14 mouse cellular contexts compared by ENCODE assay signal in the genomic region with DNA sequence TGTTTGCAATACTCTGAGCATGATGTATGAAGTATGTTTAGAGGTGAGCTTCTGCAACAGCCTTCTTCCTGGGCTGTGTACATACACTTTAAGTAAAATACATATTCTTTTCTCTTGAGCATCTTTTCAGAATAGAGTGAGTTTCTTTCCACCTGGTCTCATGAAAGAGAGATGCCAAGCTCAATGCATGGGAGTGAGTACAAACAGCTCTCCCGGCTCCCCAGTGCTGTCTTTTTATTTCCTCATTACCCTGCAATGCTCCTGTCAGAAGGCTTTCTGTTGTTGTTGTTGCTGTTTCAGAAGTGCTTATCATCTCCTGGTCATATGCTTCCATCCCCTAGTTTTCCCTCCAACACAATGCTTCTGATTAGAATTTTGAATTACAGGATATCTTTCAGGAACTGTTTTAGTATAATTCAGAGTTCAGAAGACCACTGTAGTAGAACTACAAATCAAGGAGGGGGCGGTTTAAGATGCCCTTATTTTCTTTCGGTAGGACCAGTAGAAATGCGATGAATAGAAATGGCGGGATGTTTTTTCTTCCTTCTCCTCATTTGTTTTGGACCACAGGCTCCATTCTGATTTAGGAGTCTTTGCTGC. TPM values are rescaled to one million over a fixed set of nuclear protein-coding genes. Genes with fewer than 3 reads are reported as not detected.
DNase-seq lines count a peak whose midpoint lies in the region; ATAC-seq and TF ChIP-seq lines count a peak whose summit lies in the region.
"Had no signal": no experiment of that assay in that cellular context is flagged by ENCODE, and none has a peak within 500 bp of the region (broad histone marks: within the 10 kb centered on the region; RNA-seq: fewer than 3 reads in every experiment).

No protein-coding gene starts in this region.

- no peak for TF ChIP-seq EP300 in stomach, postnatal 0 days (optimal IDR thresholded peaks at IDR 0.05)

- H3K4me2 ChIP-seq in forebrain, embryonic 13.5 days, result peak overlapping the region; percentile 41
- peak overlapping the region; percentile 49 for H3K4me2 ChIP-seq in hindbrain, embryonic 15.5 days
- peak overlapping the region; percentile 35 for H3K4me2 ChIP-seq in midbrain, postnatal 0 days (ENCODE audit: low read depth, low read length, poor library complexity, severe bottlenecking)
- no peak overlapping the region for H3K4me2 ChIP-seq in stomach, postnatal 0 days (replicated peaks; ENCODE audit: low read depth)
- H3K4me2 ChIP-seq: embryonic facial prominence, embryonic 15.5 days; liver, embryonic 13.5 days had no signal

- no peak overlapping the region for H3K4me3 ChIP-seq in embryonic facial prominence, embryonic 10.5 days
- peak overlapping the region; percentile 0; the same call in 1 of the 2 replicates for H3K4me3 ChIP-seq in forebrain, embryonic 13.5 days
- 0 out of 2 replicates have a peak overlapping the region, but pooled peaks have one; percentile 3 for H3K4me3 ChIP-seq in hindbrain, embryonic 15.5 days
- no peak overlapping the region for H3K4me3 ChIP-seq in midbrain, postnatal 0 days (ENCODE audit: low read depth, low read length)
- no peak overlapping the region for H3K4me3 ChIP-seq in stomach, postnatal 0 days (ENCODE audit: low read depth, low read length)
- H3K4me3 ChIP-seq in lung, adult 2 months (replicated peaks; ENCODE audit: extremely low read depth, low read depth, low read length), result no peak overlapping the region
- H3K4me3 ChIP-seq: embryonic facial prominence, embryonic 15.5 days; limb, embryonic 10.5 days; liver, embryonic 13.5 days had no signal

- no peak for TF ChIP-seq CTCF in midbrain, postnatal 0 days (IDR thresholded peaks at IDR 0.05)
- no peak for TF ChIP-seq CTCF in stomach, postnatal 0 days (IDR thresholded peaks at IDR 0.05; ENCODE audit: low read depth)
- TF ChIP-seq CTCF in lung, adult 2 months (IDR thresholded peaks at IDR 0.05; ENCODE audit: insufficient read depth, low read length), result no peak

- H3K36me3 ChIP-seq in embryonic facial prominence, embryonic 10.5 days (replicated peaks), result peaks cover 3% of the 10 kb centered on the region
- H3K36me3 ChIP-seq in forebrain, embryonic 13.5 days (ENCODE audit: poor library complexity, severe bottlenecking), result no peaks in the 10 kb centered on the region
- no peaks in the 10 kb centered on the region for H3K36me3 ChIP-seq in hindbrain, embryonic 15.5 days
- no peaks in the 10 kb centered on the region for H3K36me3 ChIP-seq in midbrain, postnatal 0 days (ENCODE audit: insufficient read depth, low read length)
- no peaks in the 10 kb centered on the region for H3K36me3 ChIP-seq in stomach, postnatal 0 days (ENCODE audit: control insufficient read depth, insufficient read depth, low read length)
- H3K36me3 ChIP-seq: embryonic facial prominence, embryonic 15.5 days; liver, embryonic 13.5 days had no signal

- no peak for DNase-seq in embryonic facial prominence, embryonic 10.5 days (ENCODE audit: low spot score)
- no peak for DNase-seq in midbrain, postnatal 0 days (ENCODE audit: low spot score)
- DNase-seq in stomach, postnatal 0 days (ENCODE audit: low spot score), result no peak
- no peak for DNase-seq in urinary bladder, postnatal 4 days (ENCODE audit: low spot score in 2 of 2)
- no peak for DNase-seq in lung, adult 2 months
- DNase-seq in heart, adult 18-20 months, result no peak
- DNase-seq: adrenal gland, adult 8-10 months; liver, embryonic 13.5 days; lung, postnatal 4 days; spleen, adult 18-20 months had no signal

- peaks cover 51% of the 10 kb centered on the region for H3K4me1 ChIP-seq in embryonic facial prominence, embryonic 10.5 days
- peaks cover 53% of the 10 kb centered on the region for H3K4me1 ChIP-seq in forebrain, embryonic 13.5 days
- peaks cover 52% of the 10 kb centered on the region for H3K4me1 ChIP-seq in hindbrain, embryonic 15.5 days (replicated peaks)
- peaks cover 28% of the 10 kb centered on the region for H3K4me1 ChIP-seq in midbrain, postnatal 0 days (ENCODE audit: insufficient read depth, low read length)
- no peaks in the 10 kb centered on the region for H3K4me1 ChIP-seq in stomach, postnatal 0 days (replicated peaks; ENCODE audit: control insufficient read depth, insufficient read depth)
- peaks cover 4% of the 10 kb centered on the region for H3K4me1 ChIP-seq in lung, adult 2 months (ENCODE audit: control insufficient read depth, insufficient read depth, low read length)

- TF ChIP-seq POLR2A in lung, adult 2 months (IDR thresholded peaks at IDR 0.05; ENCODE audit: borderline replicate concordance, extremely low read depth, low read depth, low read length), result no peak

- no peak; the same call in 1 of the 2 replicates for ATAC-seq in forebrain, embryonic 13.5 days
- no peak for ATAC-seq in hindbrain, embryonic 15.5 days (ENCODE audit: low FRiP score, low read depth)
- no peak for ATAC-seq in midbrain, postnatal 0 days (ENCODE audit: low FRiP score)
- no peak for ATAC-seq in stomach, postnatal 0 days (ENCODE audit: low FRiP score, low TSS enrichment)

- H3K27me3 ChIP-seq in embryonic facial prominence, embryonic 10.5 days (replicated peaks; ENCODE audit: low read depth, poor library complexity, severe bottlenecking), result no peaks in the 10 kb centered on the region
- no peaks in the 10 kb centered on the region for H3K27me3 ChIP-seq in forebrain, embryonic 13.5 days
- H3K27me3 ChIP-seq in hindbrain, embryonic 15.5 days, result no peaks in the 10 kb centered on the region
- no peaks in the 10 kb centered on the region for H3K27me3 ChIP-seq in midbrain, postnatal 0 days (ENCODE audit: insufficient read depth, low read length)
- H3K27me3 ChIP-seq in stomach, postnatal 0 days (ENCODE audit: control insufficient read depth, insufficient read depth, low read length), result no peaks in the 10 kb centered on the region
- H3K27me3 ChIP-seq: embryonic facial prominence, embryonic 15.5 days; liver, embryonic 13.5 days had no signal

- no peaks in the 10 kb centered on the region for H3K9me3 ChIP-seq in embryonic facial prominence, embryonic 10.5 days
- no peaks in the 10 kb centered on the region for H3K9me3 ChIP-seq in forebrain, embryonic 13.5 days (replicated peaks)
- no peaks in the 10 kb centered on the region for H3K9me3 ChIP-seq in hindbrain, embryonic 15.5 days
- no peaks in the 10 kb centered on the region for H3K9me3 ChIP-seq in midbrain, postnatal 0 days (ENCODE audit: low read length)
- no peaks in the 10 kb centered on the region for H3K9me3 ChIP-seq in stomach, postnatal 0 days (ENCODE audit: control insufficient read depth, low read length)
- H3K9me3 ChIP-seq: embryonic facial prominence, embryonic 15.5 days; limb, embryonic 10.5 days; liver, embryonic 13.5 days had no signal

- 51% methylated on average over 5 of the region's 5 CpGs for WGBS in embryonic facial prominence, embryonic 10.5 days
- 5% methylated on average over 5 of the region's 5 CpGs for WGBS in forebrain, embryonic 13.5 days
- 8% methylated on average over 5 of the region's 5 CpGs for WGBS in hindbrain, embryonic 15.5 days
- 6% methylated on average over 5 of the region's 5 CpGs for WGBS in midbrain, postnatal 0 days
- WGBS in stomach, postnatal 0 days, result 66% methylated on average over 5 of the region's 5 CpGs
- WGBS in lung, adult 2 months, result 71% methylated on average over 5 of the region's 5 CpGs

- peak overlapping the region; percentile 14 for H3K9ac ChIP-seq in forebrain, embryonic 13.5 days
- peak overlapping the region; percentile 9; the same call in 1 of the 2 replicates for H3K9ac ChIP-seq in hindbrain, embryonic 15.5 days
- no peak overlapping the region for H3K9ac ChIP-seq in midbrain, postnatal 0 days (replicated peaks; ENCODE audit: low read length, poor library complexity, severe bottlenecking)
- H3K9ac ChIP-seq in stomach, postnatal 0 days (ENCODE audit: low read length), result no peak overlapping the region
- H3K9ac ChIP-seq: embryonic facial prominence, embryonic 15.5 days; liver, embryonic 13.5 days had no signal

- H3K27ac ChIP-seq in embryonic facial prominence, embryonic 10.5 days (replicated peaks), result peak overlapping the region; percentile 94
- H3K27ac ChIP-seq in forebrain, embryonic 13.5 days, result peak overlapping the region; percentile 95
- peak overlapping the region; percentile 96 for H3K27ac ChIP-seq in hindbrain, embryonic 15.5 days (replicated peaks)
- H3K27ac ChIP-seq in midbrain, postnatal 0 days (ENCODE audit: low read depth, low read length), result peak overlapping the region; percentile 97
- no peak overlapping the region for H3K27ac ChIP-seq in stomach, postnatal 0 days (replicated peaks)
- H3K27ac ChIP-seq: embryonic facial prominence, embryonic 15.5 days; limb, embryonic 10.5 days; liver, embryonic 13.5 days had no signal

RNA-seq across cellular contexts. Expression of a gene that starts 3.0 kb away (rescaled TPM):
- polyA plus RNA-seq in embryonic facial prominence, embryonic 10.5 days (2016; fragmentation: Nextera tagmentation; extraction: Ambion mirVana), result 19.0 and 21.6 TPM in 2 replicates
- polyA plus RNA-seq in forebrain, embryonic 13.5 days (2015; fragmentation: Nextera tagmentation; extraction: Ambion mirVana), result 26.0 and 31.9 TPM in 2 replicates
- polyA plus RNA-seq in hindbrain, embryonic 15.5 days (2015; fragmentation: Nextera tagmentation; extraction: Ambion mirVana), result 21.6 and 21.7 TPM in 2 replicates
- total RNA-seq in midbrain, postnatal 0 days (2014; rRNA removed), result 16.2 and 19.7 TPM in 2 replicates
- 17.3 and 18.5 TPM in 2 replicates for polyA plus RNA-seq in midbrain, postnatal 0 days (2015; fragmentation: Nextera tagmentation; extraction: Ambion mirVana)
- polyA plus RNA-seq in stomach, postnatal 0 days (2015; fragmentation: Nextera tagmentation; extraction: Ambion mirVana), result 11.6 and 12.0 TPM in 2 replicates
- 4.2 and 4.5 TPM in 2 replicates for polyA plus RNA-seq in lung, adult 2 months (2012; rRNA removed)
- total RNA-seq in heart, adult 18-20 months (2021), result 1 to 10 TPM; 4.9 to 5.5 TPM

RNA-seq across cellular contexts. Expression of a gene that starts 18.0 kb away (rescaled TPM):
- 33.6 and 43.0 TPM in 2 replicates for polyA plus RNA-seq in embryonic facial prominence, embryonic 10.5 days (2016; fragmentation: Nextera tagmentation; extraction: Ambion mirVana)
- 59.3 and 63.3 TPM in 2 replicates for polyA plus RNA-seq in forebrain, embryonic 13.5 days (2015; fragmentation: Nextera tagmentation; extraction: Ambion mirVana)
- polyA plus RNA-seq in hindbrain, embryonic 15.5 days (2015; fragmentation: Nextera tagmentation; extraction: Ambion mirVana), result 63.0 and 66.3 TPM in 2 replicates
- total RNA-seq in midbrain, postnatal 0 days (2014; rRNA removed), result 75.7 and 77.3 TPM in 2 replicates
- 37.6 and 42.2 TPM in 2 replicates for polyA plus RNA-seq in midbrain, postnatal 0 days (2015; fragmentation: Nextera tagmentation; extraction: Ambion mirVana)
- 14.2 and 17.4 TPM in 2 replicates for polyA plus RNA-seq in stomach, postnatal 0 days (2015; fragmentation: Nextera tagmentation; extraction: Ambion mirVana)
- polyA plus RNA-seq in lung, adult 2 months (2012; rRNA removed), result 8.1 and 11.7 TPM in 2 replicates
- under 1 TPM; 0.25 to 0.87 TPM for total RNA-seq in heart, adult 18-20 months (2021)

RNA-seq across cellular contexts. Expression of a gene that starts 52.5 kb away (rescaled TPM):
- 10.1 and 12.9 TPM in 2 replicates for polyA plus RNA-seq in embryonic facial prominence, embryonic 10.5 days (2016; fragmentation: Nextera tagmentation; extraction: Ambion mirVana)
- polyA plus RNA-seq in forebrain, embryonic 13.5 days (2015; fragmentation: Nextera tagmentation; extraction: Ambion mirVana), result 26.7 and 28.2 TPM in 2 replicates
- polyA plus RNA-seq in hindbrain, embryonic 15.5 days (2015; fragmentation: Nextera tagmentation; extraction: Ambion mirVana), result 28.8 and 32.3 TPM in 2 replicates
- 47.3 and 57.7 TPM in 2 replicates for total RNA-seq in midbrain, postnatal 0 days (2014; rRNA removed)
- polyA plus RNA-seq in midbrain, postnatal 0 days (2015; fragmentation: Nextera tagmentation; extraction: Ambion mirVana), result 30.3 and 34.6 TPM in 2 replicates
- 6.8 and 7.1 TPM in 2 replicates for polyA plus RNA-seq in stomach, postnatal 0 days (2015; fragmentation: Nextera tagmentation; extraction: Ambion mirVana)
- 7.2 and 11.3 TPM in 2 replicates for polyA plus RNA-seq in lung, adult 2 months (2012; rRNA removed)
- total RNA-seq in heart, adult 18-20 months (2021), result 1 to 10 TPM in 1 of 2 experiments, not detected in 1; 2.8 TPM

Comparison
In these comparisons a context has a peak if more than half of its experiments do, and no peak if none do; other contexts are left out.
1. H3K4me3 ChIP-seq: peak in forebrain, embryonic 13.5 days (single experiment) and hindbrain, embryonic 15.5 days (single experiment); none in embryonic facial prominence, embryonic 10.5 days (single experiment), midbrain, postnatal 0 days (single experiment), stomach, postnatal 0 days (single experiment) and lung, adult 2 months (single experiment).
2. H3K9ac ChIP-seq: peak in forebrain, embryonic 13.5 days (single experiment) and hindbrain, embryonic 15.5 days (single experiment); none in midbrain, postnatal 0 days (single experiment) and stomach, postnatal 0 days (single experiment).